Mouse (Mus musculus): ENCODE measurements around the gene Uck2. TPM values are rescaled to one million over a fixed set of nuclear protein-coding genes. Genes with fewer than 3 reads are reported as not detected.
A peak's percentile ranks its signal among the peaks of the same experiment; 100 is the strongest.

Uck2 gene
- 10 to 100 TPM; 36.5 to 36.7 TPM for total RNA-seq (2021)
- long read RNA-seq, experiment 1, full-length matches to known transcripts: 9 of 19 reads
- long read RNA-seq, experiment 1, partial matches to known transcripts: 2 of 19 reads
- long read RNA-seq, experiment 1, other reads (novel, unspliced or antisense): 8 of 19 reads
- long read RNA-seq, experiment 2, full-length matches to known transcripts: 11 of 18 reads
- long read RNA-seq, experiment 2, partial matches to known transcripts: 0 of 18 reads
- long read RNA-seq, experiment 2, other reads (novel, unspliced or antisense): 7 of 18 reads

- no peak for DNase-seq (ENCODE audit: low spot score in 2 of 2)
- Histone ChIP-seq H3K27ac (peak within 1 kb of the TSS; percentile 94), H3K4me3 (peak within 1 kb of the TSS; percentile 92)
- no peak for TF ChIP-seq CTCF (conservative IDR thresholded peaks at IDR 0.05)
Measured at GRCm38 (mm10) chr1:167285320-167285355, at the start of gene Uck2. Uck2 (minus strand) TSS chr1:167285320.

- no peak overlapping the region for H3K4me3 ChIP-seq
- TF ChIP-seq CTCF (conservative IDR thresholded peaks at IDR 0.05): no peak
- DNase-seq (ENCODE audit: low spot score in 2 of 2): no peak
- H3K27ac ChIP-seq: peak overlapping the region; percentile 59
Measured at GRCm38 (mm10) chr1:167331106-167331505, 46.0 kb upstream of the Uck2 start.

DNA sequence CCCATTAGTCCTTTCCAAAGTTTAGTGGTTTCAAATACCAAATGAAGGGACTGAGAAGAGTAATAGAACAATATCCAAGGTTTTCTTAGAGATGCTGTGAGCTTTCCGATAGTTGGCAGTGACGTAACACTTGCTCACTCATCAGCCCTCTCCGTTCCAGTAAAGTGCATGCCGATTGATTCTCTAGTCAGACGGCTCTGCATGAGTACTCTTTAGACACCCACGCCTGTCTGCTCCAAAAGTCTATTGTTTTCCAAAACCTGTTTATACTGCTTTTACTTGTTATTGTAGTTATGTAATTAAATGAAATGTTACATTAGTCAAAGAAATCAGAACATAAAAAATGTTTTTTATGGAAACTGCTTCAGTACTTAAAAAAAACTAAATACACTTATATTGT, 43.7 kb upstream of the Uck2 start:
- DNase-seq (ENCODE audit: low spot score in 2 of 2): peak; percentile 36 to 56
- TF ChIP-seq CTCF (conservative IDR thresholded peaks at IDR 0.05): no peak
- Histone ChIP-seq H3K4me3 (no peak overlapping the region), H3K27ac (peak overlapping the region; percentile 77; the same call in 1 of the 2 replicates)

DNA sequence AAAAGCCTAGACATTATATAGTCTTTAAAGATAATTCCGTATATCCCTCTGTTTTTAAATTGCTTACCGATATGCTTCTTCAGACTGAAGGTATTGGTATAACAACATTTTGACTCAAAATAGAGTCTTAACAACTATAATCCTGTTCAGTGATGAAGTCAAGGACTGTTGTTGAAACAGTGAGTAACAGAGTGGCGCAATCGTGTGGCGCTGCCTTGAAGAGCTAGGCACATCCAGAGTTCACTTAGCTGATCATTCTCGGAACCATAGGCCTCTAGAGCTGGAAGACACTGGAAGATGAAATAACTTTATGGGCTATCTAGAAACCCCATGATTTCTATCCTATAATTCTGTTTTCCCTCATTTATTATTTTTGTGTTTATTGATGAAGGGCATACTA, 36.6 kb upstream of the Uck2 start:
- no peak for DNase-seq (ENCODE audit: low spot score in 2 of 2)
- no peak overlapping the region for H3K27ac ChIP-seq
- H3K4me3 ChIP-seq: no peak overlapping the region
- no peak for TF ChIP-seq CTCF (conservative IDR thresholded peaks at IDR 0.05)

DNA sequence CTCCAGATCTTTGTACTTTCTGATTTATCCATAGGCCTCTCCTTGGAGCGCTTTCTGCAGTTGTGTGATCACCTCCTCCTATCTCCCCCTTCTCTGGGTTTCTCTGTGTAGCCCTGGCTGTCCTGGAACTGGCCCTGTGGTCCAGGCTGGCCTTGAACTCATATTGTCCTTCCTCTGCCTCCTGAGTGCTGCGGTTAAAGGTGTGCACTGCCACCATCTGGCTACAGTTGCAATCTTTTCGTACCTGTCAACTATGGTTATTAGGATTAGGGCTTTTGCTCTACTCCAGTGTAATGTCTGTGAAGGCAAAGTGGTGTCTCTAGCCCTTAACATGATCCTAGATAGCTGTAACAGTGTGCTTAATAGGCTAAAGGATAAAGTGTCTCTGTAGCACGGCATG, 28.1 kb upstream of the Uck2 start:
- Histone ChIP-seq H3K27ac (no peak overlapping the region), H3K4me3 (no peak overlapping the region)
- peak; percentile 28 for TF ChIP-seq CTCF (conservative IDR thresholded peaks at IDR 0.05)
- DNase-seq (ENCODE audit: low spot score in 2 of 2): no peak

DNA sequence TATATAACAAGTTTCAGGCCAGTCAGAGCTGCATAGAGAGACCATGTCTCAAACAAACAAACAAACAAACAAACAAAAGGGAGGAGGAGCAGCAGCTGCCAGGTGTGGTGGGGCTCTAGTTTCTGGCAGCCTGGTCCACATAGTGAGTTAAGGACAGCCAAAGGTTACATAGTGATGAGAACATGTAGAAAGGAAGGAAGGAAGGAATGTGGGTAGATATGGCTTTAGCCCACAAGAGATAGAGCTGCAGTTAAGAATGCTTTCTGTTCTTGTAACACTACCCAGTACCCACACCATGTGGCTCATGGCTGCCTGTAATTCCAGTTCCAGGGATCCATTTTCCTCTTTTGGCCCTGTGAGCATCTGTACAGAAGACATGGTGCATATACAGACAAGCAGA, 27.2 kb upstream of the Uck2 start:
- Histone ChIP-seq H3K4me3 (no peak overlapping the region), H3K27ac (no peak overlapping the region)
- TF ChIP-seq CTCF (conservative IDR thresholded peaks at IDR 0.05): no peak
- no peak for DNase-seq (ENCODE audit: low spot score in 2 of 2)

DNA sequence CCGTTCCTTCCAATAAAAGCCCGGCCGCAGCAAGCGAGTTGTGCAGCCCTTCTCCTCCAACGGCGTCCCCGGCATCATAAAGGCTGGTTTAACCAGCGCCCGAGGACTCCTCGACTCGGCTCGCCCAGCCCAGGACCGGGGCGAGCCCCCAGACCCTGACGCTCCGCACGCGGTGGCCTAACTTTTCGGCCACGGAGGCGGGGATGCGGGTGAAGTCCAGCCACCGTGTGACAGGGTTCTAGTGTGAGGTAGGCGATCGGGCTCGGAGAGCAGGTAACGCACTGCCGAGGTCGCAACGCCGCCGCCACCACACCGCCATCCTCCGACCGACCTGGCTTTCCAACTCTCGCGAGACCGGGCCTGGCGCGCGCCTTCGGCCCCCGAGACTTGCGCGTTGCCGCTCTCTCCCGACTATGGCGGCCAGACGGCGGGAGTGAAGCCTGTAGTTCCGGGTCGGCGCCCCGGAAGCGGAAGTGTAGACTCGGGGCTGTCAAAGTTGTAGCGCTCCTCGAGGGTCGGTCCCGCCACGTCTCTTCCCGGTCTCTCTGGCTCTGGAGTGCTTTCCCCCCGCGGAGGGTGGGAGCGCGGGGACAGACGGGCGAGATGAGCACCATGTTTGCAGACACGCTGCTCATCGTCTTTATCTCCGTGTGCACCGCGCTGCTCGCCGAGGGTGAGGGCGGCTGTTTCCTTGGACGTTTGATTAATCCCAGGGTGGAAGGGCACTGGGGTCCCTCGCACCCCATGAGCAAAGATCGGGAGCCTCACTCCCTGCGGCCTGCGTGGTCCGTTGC, 23.3 kb upstream of the Uck2 start, which contains the start of gene Tmco1:
Tmco1 (plus strand) TSS at position 118 of the 794 bp plus-strand sequence.
- TF ChIP-seq CTCF (conservative IDR thresholded peaks at IDR 0.05): no peak
- Histone ChIP-seq H3K4me3 (peak within 1 kb of the TSS; percentile 98), H3K27ac (peak within 1 kb of the TSS; percentile 97)
- peak; percentile 97 to 99 for DNase-seq (ENCODE audit: low spot score in 2 of 2)

DNA sequence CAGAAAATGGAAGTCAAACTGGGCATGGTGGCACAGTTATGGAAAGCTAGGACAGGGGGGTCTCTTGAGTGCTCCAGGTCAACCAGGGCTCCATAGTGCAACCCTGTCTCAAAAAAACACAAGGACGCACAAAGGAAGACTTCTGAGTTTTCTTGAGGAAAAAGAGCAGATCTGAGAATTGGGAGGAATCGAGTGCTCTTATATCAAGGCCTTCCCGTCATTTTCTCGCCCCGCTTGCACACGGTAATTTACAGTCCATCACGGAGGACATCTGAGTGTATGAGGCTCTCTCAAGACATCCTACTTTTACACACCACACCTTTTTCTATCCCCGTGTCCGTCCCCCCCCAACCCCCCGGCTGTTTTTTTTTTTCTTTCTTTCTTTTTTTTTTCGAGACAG, 22.6 kb upstream of the Uck2 start:
- TF ChIP-seq CTCF (conservative IDR thresholded peaks at IDR 0.05): no peak
- Histone ChIP-seq H3K4me3 (peak overlapping the region; percentile 98), H3K27ac (no peak overlapping the region)
- DNase-seq (ENCODE audit: low spot score in 2 of 2): no peak

GRCm38 (mm10) chr1:167306451-167307240, 21.5 kb upstream of the Uck2 start:
- DNase-seq (ENCODE audit: low spot score in 2 of 2): peak; percentile 18 to 28
- Histone ChIP-seq H3K4me3 (no peak overlapping the region), H3K27ac (no peak overlapping the region)
- peak; percentile 74 for TF ChIP-seq CTCF (conservative IDR thresholded peaks at IDR 0.05)

DNA sequence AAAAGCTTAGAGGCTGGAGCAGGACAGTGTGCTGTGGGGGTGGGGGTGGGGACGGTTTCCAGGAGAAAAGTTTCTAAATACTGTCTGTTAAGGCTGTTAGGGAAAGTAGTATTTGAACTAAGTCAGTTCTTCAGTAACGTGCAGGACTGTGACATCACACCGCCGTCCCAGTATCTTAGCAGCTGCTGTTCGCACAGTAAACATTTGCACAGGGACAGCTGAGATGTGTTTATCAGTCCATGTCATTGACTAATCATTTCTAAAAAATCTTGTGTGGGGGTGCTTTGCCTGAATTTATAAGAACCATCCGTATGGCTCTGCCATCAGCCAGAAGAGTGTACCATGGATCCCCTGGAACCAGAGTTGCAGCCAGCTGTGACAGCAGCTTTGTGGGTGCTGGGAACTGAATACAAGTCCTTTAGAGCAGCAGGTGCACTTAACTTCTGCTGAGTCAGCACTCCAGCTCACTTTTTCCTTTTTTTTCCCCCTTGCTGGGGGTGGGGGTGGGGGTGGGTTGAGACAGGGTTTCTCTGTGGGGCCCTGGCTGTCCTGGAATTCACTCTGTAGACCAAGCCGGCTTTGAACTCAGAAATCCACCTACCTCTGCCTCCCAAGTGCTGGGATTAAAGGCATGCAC, 20.5 kb upstream of the Uck2 start:
- no peak overlapping the region for H3K27ac ChIP-seq
- no peak for DNase-seq (ENCODE audit: low spot score in 2 of 2)
- TF ChIP-seq CTCF (conservative IDR thresholded peaks at IDR 0.05): no peak
- H3K4me3 ChIP-seq: no peak overlapping the region

DNA sequence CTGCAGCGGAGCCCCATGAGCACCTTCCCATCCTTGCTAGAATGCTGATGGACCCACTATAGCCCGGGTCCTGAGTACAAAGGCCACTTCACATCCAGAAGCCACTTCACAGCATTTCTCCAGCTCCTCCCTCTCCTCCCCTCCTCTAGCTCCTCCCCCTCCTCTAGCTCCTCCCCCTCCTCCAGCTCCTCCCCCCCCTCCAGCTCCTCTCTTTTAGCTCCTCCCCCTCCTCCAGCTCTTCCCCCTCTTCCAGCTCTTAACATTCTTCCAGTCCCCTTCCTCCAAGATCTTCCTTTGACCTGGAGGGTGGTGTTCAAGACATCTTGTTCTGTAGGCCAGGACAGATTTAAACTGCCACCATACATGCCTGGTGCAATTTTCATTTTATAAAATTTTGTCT, 15.0 kb upstream of the Uck2 start:
- Histone ChIP-seq H3K4me3 (no peak overlapping the region), H3K27ac (no peak overlapping the region)
- TF ChIP-seq CTCF (conservative IDR thresholded peaks at IDR 0.05): no peak
- no peak for DNase-seq (ENCODE audit: low spot score in 2 of 2)

DNA sequence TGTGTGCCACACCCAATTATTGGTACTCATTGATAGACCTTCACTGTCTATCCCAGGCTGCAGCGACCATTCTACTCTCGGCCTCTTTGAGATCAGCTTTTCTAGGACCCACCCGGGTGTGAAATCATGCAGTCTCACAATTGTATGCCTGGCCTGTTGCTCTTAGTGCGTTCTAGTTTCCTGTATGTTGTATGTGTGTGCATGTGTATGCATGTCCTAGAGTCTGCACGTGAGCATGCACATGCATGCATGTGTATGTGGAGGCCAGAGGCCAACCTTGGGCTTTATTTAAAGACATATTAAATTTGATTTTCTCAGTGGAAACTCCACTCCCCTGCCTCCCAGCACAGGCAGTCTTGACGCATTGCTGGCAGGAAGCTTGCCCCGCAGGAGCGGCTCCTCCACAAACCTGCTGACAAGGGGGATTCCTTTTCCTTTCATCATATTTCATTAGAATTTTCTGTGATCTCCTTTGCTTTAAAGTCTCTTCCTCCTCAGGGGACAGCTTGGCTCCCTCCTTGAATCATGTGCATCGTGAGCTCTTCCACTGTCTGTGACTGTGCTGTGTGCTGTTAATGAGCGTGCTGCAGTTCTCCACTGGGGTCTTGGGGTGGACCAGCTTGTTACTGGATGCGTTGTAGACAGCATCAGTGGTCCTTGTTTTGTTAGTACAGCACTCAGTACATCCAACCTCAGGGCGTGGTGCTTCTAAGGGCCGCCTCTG, 10.7 kb upstream of the Uck2 start:
- no peak for TF ChIP-seq CTCF (conservative IDR thresholded peaks at IDR 0.05)
- DNase-seq (ENCODE audit: low spot score in 2 of 2): no peak
- no peak overlapping the region for H3K27ac ChIP-seq
- no peak overlapping the region for H3K4me3 ChIP-seq

GRCm38 (mm10) chr1:167292447-167292846, 7.3 kb upstream of the Uck2 start:
- DNase-seq (ENCODE audit: low spot score in 2 of 2): no peak
- TF ChIP-seq CTCF (conservative IDR thresholded peaks at IDR 0.05): no peak
- no peak overlapping the region for H3K4me3 ChIP-seq
- no peak overlapping the region for H3K27ac ChIP-seq

All from layer of hippocampus, adult 2 months (tissue).